Mouse (Mus musculus): ENCODE measurements at regions not wholly inside any gene's neighbourhood (a gene's known extent, or its start where the extent isn't known, plus 50 kb on each side); places are given as distances from the start of the nearest gene placed in this dataset.
A peak's percentile ranks its signal among the peaks of the same experiment; 100 is the strongest.

- DNase-seq (ENCODE audit: low spot score in 2 of 2), result no peak
Observed at GRCm38 (mm10) chr9:112993627-112994026, 714.4 kb downstream of the Pdcd6ip start.

DNA sequence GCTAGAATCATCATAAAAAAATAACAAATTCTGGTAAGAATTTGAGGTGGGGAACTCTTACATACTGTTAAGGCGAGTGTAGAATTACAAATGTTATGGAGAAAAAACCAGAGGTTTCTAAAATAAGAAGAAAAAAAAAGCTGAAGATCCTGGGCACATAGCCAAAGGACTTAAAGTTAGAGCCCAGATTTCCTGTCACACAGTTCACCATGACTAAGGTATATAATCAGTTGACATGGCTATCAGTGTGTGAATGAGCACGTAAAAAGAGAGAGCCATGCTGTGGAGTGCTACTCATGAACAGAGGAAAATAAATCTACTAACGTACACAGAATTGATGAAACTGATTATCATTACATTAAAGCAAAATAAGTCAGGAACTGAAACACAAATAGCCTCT is 715.1 kb downstream of the Pdcd6ip start:
- no peak for DNase-seq (ENCODE audit: low spot score in 2 of 2)

- no peak for DNase-seq (ENCODE audit: low spot score in 2 of 2)
Observed at GRCm38 (mm10) chr9:112983353-112983752, 724.7 kb downstream of the Pdcd6ip start.

GRCm38 (mm10) chr9:112951567-112951966 is 715.8 kb upstream of the Arpp21 start:
- DNase-seq (ENCODE audit: low spot score in 2 of 2), result no peak

DNA sequence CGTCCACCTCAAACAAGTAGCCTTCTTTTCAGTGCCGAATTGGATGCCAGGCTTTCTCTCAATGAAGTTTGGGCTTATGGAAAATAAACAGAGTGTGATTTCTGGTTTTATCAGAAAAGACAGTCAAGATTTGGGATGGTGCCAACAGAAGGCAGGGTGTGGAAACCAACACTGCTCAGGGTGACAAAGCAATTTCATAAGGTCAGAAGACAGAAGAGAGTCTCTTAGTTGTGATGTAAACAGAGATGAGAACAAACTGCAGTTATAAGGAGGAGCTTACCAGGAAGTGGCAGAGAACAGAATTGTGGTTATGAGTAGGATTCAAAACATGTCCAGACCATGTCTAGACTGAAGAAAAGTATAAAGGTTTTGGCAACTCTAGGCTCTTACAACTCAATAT is 714.3 kb upstream of the Arpp21 start:
- no peak for DNase-seq (ENCODE audit: low spot score in 2 of 2)

GRCm38 (mm10) chr9:112938781-112939180 is 703.0 kb upstream of the Arpp21 start:
- DNase-seq (ENCODE audit: low spot score in 2 of 2), result no peak

GRCm38 (mm10) chr9:112909311-112910101 is 673.8 kb upstream of the Arpp21 start:
- no peak for DNase-seq (ENCODE audit: low spot score in 2 of 2)

DNA sequence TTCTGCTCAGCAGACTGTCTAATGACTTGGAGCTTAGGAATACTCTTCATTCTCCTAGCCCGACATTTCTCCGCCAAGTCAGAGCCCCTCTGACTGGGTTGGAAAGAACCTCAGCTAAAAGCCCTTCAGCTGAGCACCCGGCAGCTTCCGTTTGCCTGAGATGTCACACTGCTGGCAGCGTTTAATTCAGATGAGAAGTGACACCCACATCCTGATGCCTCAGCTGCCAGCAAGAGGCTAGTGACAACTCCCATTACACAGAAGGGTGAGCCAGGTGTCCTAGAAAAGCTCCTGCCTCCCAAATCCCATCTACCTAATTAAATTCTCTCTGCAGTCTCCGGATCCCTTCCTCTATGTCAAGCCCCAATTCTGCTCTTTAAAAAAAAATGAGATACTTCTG is 670.2 kb upstream of the Arpp21 start:
- DNase-seq (ENCODE audit: low spot score in 2 of 2), result no peak

- DNase-seq (ENCODE audit: low spot score in 2 of 2), result no peak
Observed at GRCm38 (mm10) chr9:112864921-112865320, 629.2 kb upstream of the Arpp21 start.

DNA sequence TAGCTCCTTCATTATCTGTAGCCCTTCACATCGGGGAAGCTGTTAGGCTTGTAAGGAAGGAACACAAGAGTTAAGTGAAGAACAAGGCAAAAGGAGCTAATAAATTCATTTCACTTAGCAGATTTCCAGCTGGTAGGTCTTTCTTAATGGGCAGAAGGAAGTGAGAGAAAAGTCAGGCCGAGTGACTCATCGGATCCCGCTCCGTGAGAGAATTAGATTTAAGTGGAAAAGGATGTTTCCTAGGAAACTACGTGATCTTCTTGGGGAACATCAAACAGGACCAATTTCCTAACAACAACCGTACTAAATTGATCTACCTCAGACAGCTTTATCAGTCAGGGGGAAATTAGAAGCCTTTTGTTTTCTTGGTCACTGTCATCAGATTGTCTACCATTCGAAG is 625.4 kb upstream of the Arpp21 start:
- no peak for DNase-seq (ENCODE audit: low spot score in 2 of 2)

DNA sequence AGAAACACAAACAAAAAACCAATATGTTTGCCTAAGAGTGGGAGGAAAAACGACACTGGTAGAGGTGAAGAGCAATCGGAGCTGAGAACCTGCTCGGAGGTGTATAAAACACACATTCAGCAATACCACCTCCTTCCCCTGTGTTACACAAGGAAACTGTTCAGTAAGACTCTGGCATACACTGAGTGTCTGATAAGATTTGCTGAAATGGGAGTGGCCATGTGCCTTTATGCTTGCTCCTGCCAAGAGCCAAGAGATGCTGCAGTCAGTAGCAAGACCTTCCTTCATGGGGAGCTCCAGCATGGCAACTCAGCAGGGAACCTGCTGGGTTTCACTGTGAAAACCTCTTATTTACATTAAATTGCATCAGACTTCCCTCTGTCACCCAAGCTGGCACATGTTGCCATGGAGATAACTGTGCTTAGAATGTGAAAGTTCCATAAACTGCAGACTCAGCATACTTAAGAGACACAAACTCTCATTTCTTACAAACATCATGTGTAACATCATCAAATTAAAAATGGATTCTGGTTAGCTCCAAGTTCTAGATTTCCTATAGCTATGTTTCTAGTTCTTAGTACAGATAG is 624.7 kb upstream of the Arpp21 start:
- DNase-seq (ENCODE audit: low spot score in 2 of 2), result no peak

DNA sequence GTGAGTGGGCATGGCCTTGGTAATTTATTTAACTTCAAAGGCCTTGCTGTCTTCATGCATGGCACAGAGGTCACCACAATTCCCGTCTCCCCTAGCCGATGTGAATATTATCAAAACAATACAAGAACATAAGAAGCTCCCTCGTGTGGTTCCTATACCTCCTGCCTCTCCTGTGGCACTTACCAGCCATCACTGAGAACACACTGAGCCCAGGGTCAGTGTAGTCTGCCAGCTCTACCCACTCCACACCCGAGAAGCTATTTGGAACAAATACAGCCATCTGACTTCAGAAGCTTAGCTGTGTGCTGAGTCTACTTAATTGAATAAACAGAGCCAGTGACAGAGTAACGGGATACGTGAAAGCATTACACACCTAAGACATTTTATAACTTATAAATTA is 605.7 kb upstream of the Arpp21 start:
- DNase-seq (ENCODE audit: low spot score in 2 of 2), result no peak

DNA sequence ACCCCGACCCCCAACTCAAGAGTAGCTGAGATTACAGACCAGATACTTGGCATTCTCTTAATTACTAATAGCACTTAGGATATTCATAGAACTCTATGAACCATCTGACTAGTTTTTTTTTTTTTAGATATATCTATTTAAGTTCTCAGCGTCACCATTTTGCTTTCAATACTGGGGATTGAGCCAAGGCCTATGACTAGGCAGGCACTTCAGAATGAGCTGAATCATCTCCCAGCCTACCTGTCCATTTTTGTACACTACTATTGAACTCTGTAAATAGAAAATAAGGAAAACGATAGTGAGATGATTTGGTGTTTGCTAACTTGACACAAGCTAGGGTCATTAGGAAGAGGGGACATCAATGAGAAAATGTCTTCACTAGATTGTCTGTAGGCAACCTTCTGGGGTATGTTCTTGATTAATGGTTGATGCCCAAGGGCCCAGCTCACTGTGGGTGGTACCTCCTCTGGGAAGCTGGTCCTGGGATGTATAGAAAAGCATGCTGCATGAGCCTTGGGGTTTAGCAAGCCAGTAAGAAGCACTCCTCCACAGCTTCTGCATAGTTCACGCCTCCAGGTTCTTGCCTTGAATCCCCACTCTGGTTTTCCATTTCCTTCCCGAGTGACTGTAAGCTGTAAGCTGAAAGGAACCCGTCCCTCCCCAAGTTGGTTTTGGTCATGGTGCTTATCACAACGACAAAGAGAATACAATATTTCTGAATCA is 603.5 kb upstream of the Arpp21 start:
- DNase-seq (ENCODE audit: low spot score in 2 of 2), result no peak

- DNase-seq (ENCODE audit: low spot score in 2 of 2), result no peak
Observed at GRCm38 (mm10) chr9:112837563-112837962, 601.8 kb upstream of the Arpp21 start.

DNA sequence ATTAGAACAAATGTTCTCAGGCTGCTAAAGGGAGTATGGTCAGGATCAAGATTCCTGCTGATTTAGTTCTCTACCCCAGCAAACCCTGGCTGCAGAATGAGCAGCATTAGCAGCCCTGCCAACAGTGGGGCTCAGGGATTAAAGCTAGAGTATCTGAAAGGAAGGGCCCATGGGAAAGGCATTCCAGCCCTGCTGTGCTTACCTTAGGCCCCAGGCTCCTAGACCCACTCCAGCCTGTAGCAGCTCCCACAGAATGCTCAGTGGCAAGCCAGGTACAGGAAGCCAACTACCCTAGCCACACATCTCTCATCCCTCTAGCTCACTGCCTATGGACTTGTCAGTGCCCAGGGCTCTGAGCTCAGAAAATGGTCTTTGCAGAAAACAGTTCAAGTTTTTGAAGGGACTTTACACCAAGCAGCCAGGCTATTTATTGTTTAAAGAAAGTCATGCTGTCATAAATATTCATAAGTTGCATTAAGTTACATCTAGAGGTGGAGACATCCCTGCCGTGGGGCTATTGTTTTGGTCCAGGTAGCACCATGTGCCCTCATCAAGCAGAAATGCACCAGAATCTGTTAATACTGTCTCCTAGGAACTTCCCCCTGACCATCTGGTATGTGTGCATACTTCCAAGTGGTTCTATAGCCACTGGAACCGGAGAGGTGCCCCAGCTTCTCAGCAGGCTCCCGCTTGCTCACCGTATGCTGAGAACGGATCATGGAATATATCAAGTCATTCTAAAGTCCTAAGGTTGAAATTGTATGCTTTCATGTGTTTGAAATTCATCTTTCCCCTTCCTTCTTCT is 598.9 kb upstream of the Arpp21 start:
- no peak for DNase-seq (ENCODE audit: low spot score in 2 of 2)

DNA sequence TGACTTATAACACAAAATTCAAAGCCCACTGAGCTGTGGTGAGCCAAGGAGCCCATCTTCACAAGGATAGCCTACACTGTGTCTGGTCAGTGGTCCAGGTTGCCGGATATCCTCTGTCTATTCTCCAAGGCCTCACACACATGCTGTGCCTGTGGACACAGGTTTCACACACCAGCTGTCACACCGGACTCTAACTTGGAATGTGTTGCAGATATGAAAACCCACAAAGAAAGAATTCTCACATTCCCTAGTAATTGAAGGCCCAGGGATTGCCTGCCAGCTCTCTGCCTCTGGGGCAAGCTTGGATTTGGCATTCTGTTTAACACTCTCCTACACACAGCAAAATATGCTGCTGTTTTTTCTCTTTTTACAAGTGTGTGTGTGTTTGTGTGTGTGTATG is 595.4 kb upstream of the Arpp21 start:
- no peak for DNase-seq (ENCODE audit: low spot score in 2 of 2)

GRCm38 (mm10) chr9:112828602-112829001 is 592.9 kb upstream of the Arpp21 start:
- peak in 1 of 2 experiments; percentile 6 for DNase-seq (ENCODE audit: low spot score in 2 of 2)

GRCm38 (mm10) chr9:112826592-112826991 is 590.9 kb upstream of the Arpp21 start:
- DNase-seq (ENCODE audit: low spot score in 2 of 2), result no peak

- no peak for DNase-seq (ENCODE audit: low spot score in 2 of 2)
Observed at GRCm38 (mm10) chr9:112821940-112822339, 586.2 kb upstream of the Arpp21 start.

GRCm38 (mm10) chr9:112811946-112812345 is 576.2 kb upstream of the Arpp21 start:
- DNase-seq (ENCODE audit: low spot score in 2 of 2), result no peak

- DNase-seq (ENCODE audit: low spot score in 2 of 2), result no peak
Observed at GRCm38 (mm10) chr9:112799583-112800220, 564.0 kb upstream of the Arpp21 start.
